Comparison of ENCODE assay signal across 7 mouse cellular contexts in the genomic region with DNA sequence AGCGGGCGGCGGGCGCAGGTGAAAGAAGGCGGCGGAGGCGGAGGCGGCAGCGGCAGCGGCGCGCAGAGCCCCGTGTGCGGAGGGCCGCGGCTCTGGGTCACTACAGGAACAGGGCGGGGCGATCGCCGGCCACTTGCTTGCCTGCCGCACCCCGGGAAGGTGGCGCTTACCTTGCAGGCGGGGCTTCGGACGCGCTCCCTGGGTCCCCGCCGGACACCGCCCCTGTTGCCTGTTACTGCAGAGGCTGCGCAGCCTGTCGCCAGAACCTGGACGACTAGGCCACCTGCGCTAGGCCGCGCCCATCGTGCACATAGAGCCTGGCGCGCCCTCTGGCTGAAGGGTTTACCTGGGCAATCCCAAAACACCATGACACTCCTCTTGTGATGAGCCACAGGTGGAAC. TPM values are rescaled to one million over a fixed set of nuclear protein-coding genes. Genes with fewer than 3 reads are reported as not detected.
DNase-seq lines count a peak whose midpoint lies in the region; ATAC-seq and TF ChIP-seq lines count a peak whose summit lies in the region.

A gene (minus strand): TSS at position 21 of the 401 bp plus-strand sequence.

- TF ChIP-seq POLR2A in spleen, adult 2 months (IDR thresholded peaks at IDR 0.05; ENCODE audit: low read depth, low read length) = no peak

- H3K27ac ChIP-seq in heart, embryonic 11.5 days (ENCODE audit: low read depth, low read length) = no peak within 1 kb of the TSS
- peak within 1 kb of the TSS; percentile 30; the same call in 1 of the 2 replicates for H3K27ac ChIP-seq in lung, embryonic 16.5 days (ENCODE audit: low read length)
- no peak within 1 kb of the TSS for H3K27ac ChIP-seq in spleen, adult 2 months (ENCODE audit: insufficient read depth, low read length)

- peak; percentile 66 for DNase-seq in adrenal gland, postnatal 10 days
- DNase-seq in cerebellum, postnatal 14 days = peak; percentile 52 to 56
- peak; percentile 89 for DNase-seq in kidney, adult 9 months
- peak in 1 of 2 experiments; percentile 55 for DNase-seq in spleen, adult 2 months (ENCODE audit: low read depth in 1 of 2, low spot score in 2 of 2)

- no peaks in the 10 kb centered on the region for H3K36me3 ChIP-seq in heart, embryonic 11.5 days (ENCODE audit: control insufficient read depth, insufficient read depth, low read length)
- H3K36me3 ChIP-seq in lung, embryonic 16.5 days (ENCODE audit: control insufficient read depth, insufficient read depth, low read length) = no peaks in the 10 kb centered on the region
- no peaks in the 10 kb centered on the region for H3K36me3 ChIP-seq in spleen, adult 2 months (ENCODE audit: control insufficient read depth, insufficient read depth, low read length)

- peak within 1 kb of the TSS; percentile 50 for H3K4me3 ChIP-seq in heart, embryonic 11.5 days (ENCODE audit: low read depth, low read length)
- H3K4me3 ChIP-seq in lung, embryonic 16.5 days (ENCODE audit: low read length) = peak within 1 kb of the TSS; percentile 55
- H3K4me3 ChIP-seq in spleen, adult 2 months (ENCODE audit: extremely low read depth, insufficient read depth, insufficient read length) = peak within 1 kb of the TSS; percentile 44; the same call in 1 of the 2 replicates

- H3K9ac ChIP-seq in heart, embryonic 11.5 days (ENCODE audit: low read depth, low read length) = 0 out of 2 replicates have a peak within 1 kb of the TSS, but pooled peaks have one; percentile 3
- H3K9ac ChIP-seq in lung, embryonic 16.5 days (ENCODE audit: low read length) = peak within 1 kb of the TSS; percentile 65

- no peak for TF ChIP-seq CTCF in spleen, adult 2 months (IDR thresholded peaks at IDR 0.05; ENCODE audit: extremely low read depth, insufficient read depth, insufficient read length, insufficient replicate concordance)

- H3K4me1 ChIP-seq in heart, embryonic 11.5 days (ENCODE audit: control insufficient read depth, insufficient read depth, low read length) = peaks cover 21% of the 10 kb centered on the region
- H3K4me1 ChIP-seq in lung, embryonic 16.5 days (replicated peaks; ENCODE audit: control insufficient read depth, insufficient read depth, low read length) = peaks cover 34% of the 10 kb centered on the region
- peaks cover 12% of the 10 kb centered on the region for H3K4me1 ChIP-seq in spleen, adult 2 months (ENCODE audit: control insufficient read depth, insufficient read depth, insufficient read length)

- WGBS in heart, embryonic 11.5 days (ENCODE audit: insufficient replicate concordance) = 1% methylated on average over 36 of the region's 39 CpGs
- WGBS in lung, embryonic 16.5 days = 1% methylated on average over 35 of the region's 39 CpGs
- 2% methylated on average over 39 of the region's 39 CpGs for WGBS in spleen, adult 2 months

- H3K4me2 ChIP-seq in heart, embryonic 11.5 days = peak within 1 kb of the TSS; percentile 73
- H3K4me2 ChIP-seq in lung, embryonic 16.5 days (ENCODE audit: low read depth, low read length) = peak within 1 kb of the TSS; percentile 56

- no peaks in the 10 kb centered on the region for H3K9me3 ChIP-seq in heart, embryonic 11.5 days (replicated peaks; ENCODE audit: control insufficient read depth, low read length)
- no peaks in the 10 kb centered on the region for H3K9me3 ChIP-seq in lung, embryonic 16.5 days (ENCODE audit: control insufficient read depth, low read length)

- no peak for ATAC-seq in heart, embryonic 11.5 days (replicated peaks; ENCODE audit: insufficient number of reproducible peaks, low FRiP score, low TSS enrichment)
- peak; percentile 63 for ATAC-seq in lung, embryonic 16.5 days (ENCODE audit: low read depth)
- no peak for ATAC-seq in erythroid progenitor cell, adult 5-6 weeks (replicated peaks; ENCODE audit: low FRiP score, poor library complexity, severe bottlenecking)

- H3K27me3 ChIP-seq in heart, embryonic 11.5 days (ENCODE audit: control insufficient read depth, insufficient read depth, low read length) = peaks cover 63% of the 10 kb centered on the region
- H3K27me3 ChIP-seq in lung, embryonic 16.5 days (ENCODE audit: control insufficient read depth, insufficient read depth, low read depth, low read length) = peaks cover 23% of the 10 kb centered on the region
- H3K27me3 ChIP-seq in spleen, adult 2 months (ENCODE audit: control insufficient read depth, insufficient read depth, low read length) = peaks cover 11% of the 10 kb centered on the region

RNA-seq across cellular contexts. Expression of the gene that starts here (rescaled TPM):
- 1 to 10 TPM; 2.0 to 2.3 TPM for total RNA-seq in adrenal gland, postnatal 10 days (2021)
- polyA plus RNA-seq in heart, embryonic 11.5 days (2014; fragmentation: Nextera tagmentation; extraction: Ambion mirVana) = 1.3 and 1.6 TPM in 2 replicates
- polyA plus RNA-seq in lung, embryonic 16.5 days (2015; fragmentation: Nextera tagmentation; extraction: Ambion mirVana) = 8.7 and 9.3 TPM in 2 replicates
- polyA plus RNA-seq in spleen, adult 2 months (2012; rRNA removed) = 0.75 and 0.88 TPM in 2 replicates
- not detected in 2 replicates for total RNA-seq in erythroid progenitor cell, adult 5-6 weeks (2015; ENCODE audit: low replicate concordance)
- not detected in 2 replicates for total RNA-seq in erythroid progenitor cell, adult 5-6 weeks (2017; ENCODE audit: low replicate concordance)
